ENCODE assay signal across 11 mouse cellular contexts in the genomic region with DNA sequence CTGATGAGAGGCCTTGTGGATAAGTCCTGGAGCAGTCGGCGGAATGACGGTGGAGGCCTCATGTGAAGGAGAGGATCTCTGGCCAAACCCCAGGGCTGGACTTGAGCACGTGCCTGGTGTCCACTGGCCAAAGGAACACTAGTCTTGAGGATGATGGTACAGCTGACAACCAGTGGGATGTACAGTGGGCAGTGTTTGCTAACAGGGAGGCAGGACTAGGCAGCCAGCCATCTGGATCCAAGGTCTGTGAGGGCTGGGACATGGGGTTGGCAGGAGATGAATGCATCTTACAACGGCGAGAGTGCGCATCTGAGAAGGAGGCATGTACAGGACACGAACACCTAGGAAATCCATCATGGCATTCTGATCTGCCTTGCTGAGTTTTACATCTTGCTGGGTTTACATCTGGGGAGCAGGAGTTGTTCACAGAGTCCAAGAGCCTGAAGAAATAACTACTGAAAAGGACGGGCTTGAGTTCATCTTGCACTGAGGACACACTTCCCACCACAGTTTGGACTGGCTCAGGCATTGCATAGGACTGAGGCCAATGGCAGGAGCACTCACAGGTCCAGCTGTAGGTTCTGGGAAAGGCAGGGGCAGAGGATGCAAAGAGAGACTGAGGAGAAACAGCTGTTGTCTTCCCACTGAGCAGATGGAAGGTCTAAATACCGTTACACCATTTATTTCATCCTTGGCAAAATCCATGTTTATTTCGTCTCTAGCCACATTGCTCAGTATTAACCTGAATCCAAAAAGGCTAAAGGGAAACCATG. TPM values are rescaled to one million over a fixed set of nuclear protein-coding genes. Genes with fewer than 3 reads are reported as not detected.
DNase-seq lines count a peak whose midpoint lies in the region; ATAC-seq and TF ChIP-seq lines count a peak whose summit lies in the region.
"Had no signal": no experiment of that assay in that cellular context is flagged by ENCODE, and none has a peak within 500 bp of the region (broad histone marks: within the 10 kb centered on the region; RNA-seq: fewer than 3 reads in every experiment).

No protein-coding gene starts in this region.

- no peak for TF ChIP-seq CTCF in hindbrain, postnatal 0 days (IDR thresholded peaks at IDR 0.05; ENCODE audit: low read depth)

- H3K27ac ChIP-seq in hindbrain, postnatal 0 days = no peak overlapping the region
- no peak overlapping the region for H3K27ac ChIP-seq in hindbrain, embryonic 10.5 days
- H3K27ac ChIP-seq in heart, embryonic 13.5 days (replicated peaks) = peak overlapping the region; percentile 73
- H3K27ac ChIP-seq: forebrain, embryonic 12.5 days; macrophage had no signal

- no peak overlapping the region for H3K4me3 ChIP-seq in hindbrain, postnatal 0 days (ENCODE audit: low read length)
- H3K4me3 ChIP-seq in hindbrain, embryonic 10.5 days = no peak overlapping the region
- no peak overlapping the region for H3K4me3 ChIP-seq in heart, embryonic 13.5 days
- H3K4me3 ChIP-seq: forebrain, embryonic 12.5 days had no signal

- H3K9ac ChIP-seq in hindbrain, postnatal 0 days (replicated peaks; ENCODE audit: low read length) = no peak overlapping the region
- peak overlapping the region; percentile 37; the same call in 1 of the 2 replicates for H3K9ac ChIP-seq in heart, embryonic 13.5 days
- H3K9ac ChIP-seq: forebrain, embryonic 12.5 days had no signal

- 0 out of 2 replicates have a peak, but pooled peaks have one; percentile 29 for ATAC-seq in hindbrain, postnatal 0 days
- ATAC-seq in heart, embryonic 13.5 days (ENCODE audit: extremely low read depth, insufficient number of reproducible peaks, low FRiP score, low TSS enrichment) = no peak
- ATAC-seq: inflammation-experienced regulatory T-cells, adult 6 months had no signal

- no peaks in the 10 kb centered on the region for H3K4me1 ChIP-seq in hindbrain, postnatal 0 days (ENCODE audit: insufficient read depth, low read length)
- peaks cover 10% of the 10 kb centered on the region; the same call in 1 of the 2 replicates for H3K4me1 ChIP-seq in hindbrain, embryonic 10.5 days (replicated peaks)
- peaks cover 85% of the 10 kb centered on the region for H3K4me1 ChIP-seq in heart, embryonic 13.5 days
- H3K4me1 ChIP-seq: forebrain, embryonic 12.5 days had no signal

- DNase-seq in hindbrain, postnatal 0 days (ENCODE audit: low spot score) = no peak
- DNase-seq in hindbrain, embryonic 10.5 days (ENCODE audit: low spot score) = no peak
- peak; percentile 69 to 86 for DNase-seq in adrenal gland, postnatal 36 days
- peak; percentile 28 for DNase-seq in lung, postnatal 25 days (ENCODE audit: low spot score)
- DNase-seq in thymus, postnatal 25 days = no peak
- no peak for DNase-seq in yolk sac, embryonic 10.5 days (ENCODE audit: low spot score)
- DNase-seq: gastrocnemius, postnatal 36 days had no signal

- WGBS in hindbrain, postnatal 0 days = 70% methylated on average over 11 of the region's 11 CpGs
- 93% methylated on average over 11 of the region's 11 CpGs for WGBS in hindbrain, embryonic 10.5 days
- 71% methylated on average over 11 of the region's 11 CpGs for WGBS in heart, embryonic 13.5 days

- H3K4me2 ChIP-seq in hindbrain, postnatal 0 days (ENCODE audit: low read depth, low read length) = no peak overlapping the region
- H3K4me2 ChIP-seq in heart, embryonic 13.5 days = no peak overlapping the region; the same call in 1 of the 2 replicates
- H3K4me2 ChIP-seq: forebrain, embryonic 12.5 days had no signal

- no peaks in the 10 kb centered on the region for H3K27me3 ChIP-seq in hindbrain, postnatal 0 days (ENCODE audit: insufficient read depth, low read length)
- H3K27me3 ChIP-seq in hindbrain, embryonic 10.5 days (ENCODE audit: insufficient read depth, poor library complexity, severe bottlenecking) = no peaks in the 10 kb centered on the region
- H3K27me3 ChIP-seq in heart, embryonic 13.5 days (replicated peaks) = no peaks in the 10 kb centered on the region
- H3K27me3 ChIP-seq: forebrain, embryonic 12.5 days had no signal

- no peaks in the 10 kb centered on the region for H3K36me3 ChIP-seq in hindbrain, postnatal 0 days (ENCODE audit: insufficient read depth, low read length)
- no peaks in the 10 kb centered on the region for H3K36me3 ChIP-seq in hindbrain, embryonic 10.5 days
- 0 out of 2 replicates have a peak, but pooled peaks cover 5% of the 10 kb centered on the region for H3K36me3 ChIP-seq in heart, embryonic 13.5 days
- H3K36me3 ChIP-seq: forebrain, embryonic 12.5 days had no signal

- H3K9me3 ChIP-seq in hindbrain, postnatal 0 days (ENCODE audit: low read length) = no peaks in the 10 kb centered on the region
- no peaks in the 10 kb centered on the region for H3K9me3 ChIP-seq in hindbrain, embryonic 10.5 days
- H3K9me3 ChIP-seq in heart, embryonic 13.5 days = no peaks in the 10 kb centered on the region
- H3K9me3 ChIP-seq: forebrain, embryonic 12.5 days had no signal

RNA-seq across cellular contexts. Expression of gene Pakap, which starts 32.9 kb away (rescaled TPM):
- 7.5 and 9.7 TPM in 2 replicates for total RNA-seq in hindbrain, postnatal 0 days (2014; rRNA removed)
- 13.1 and 14.3 TPM in 2 replicates for polyA plus RNA-seq in hindbrain, postnatal 0 days (2015; fragmentation: Nextera tagmentation; extraction: Ambion mirVana)
- polyA plus RNA-seq in hindbrain, embryonic 10.5 days (2016; fragmentation: Nextera tagmentation; extraction: Ambion mirVana) = 25.3 and 32.6 TPM in 2 replicates
- 100 to 1,000 TPM in 1 of 2 experiments, 10 to 100 TPM in 1; 40.6 to 108 TPM for total RNA-seq in adrenal gland, postnatal 36 days (2021)
- 49.3 and 52.6 TPM in 2 replicates for polyA plus RNA-seq in heart, embryonic 13.5 days (2015; fragmentation: Nextera tagmentation; extraction: Ambion mirVana)
- polyA plus RNA-seq: macrophage had no signal

Comparison
In these comparisons a context has a peak if more than half of its experiments do, and no peak if none do; other contexts are left out.
1. DNase-seq: peak in adrenal gland, postnatal 36 days (2 of 2) and lung, postnatal 25 days (single experiment); none in hindbrain, postnatal 0 days (single experiment), hindbrain, embryonic 10.5 days (single experiment), thymus, postnatal 25 days (single experiment) and yolk sac, embryonic 10.5 days (single experiment).